Mouse (Mus musculus) urinary bladder, postnatal 25 days (tissue): ENCODE data around the gene Cnot1.
A peak's percentile ranks its signal among the peaks of the same experiment; 100 is the strongest.

ENCODE experiments used
- DNase-seq: peaks from one replicate; pipeline ENCODE4 v3.0.0; 2022; ENCODE audit warnings: low spot score

Gene Cnot1

GRCm38 (mm10) chr8:95727625-95728024, 79.6 kb downstream of the Cnot1 start:
- DNase-seq: no peak

GRCm38 (mm10) chr8:95716546-95717335, 90.5 kb downstream of the Cnot1 start:
- DNase-seq: no peak

- peak; percentile 75 for DNase-seq
These were observed 91.4 kb downstream of the Cnot1 start, which contains the start of gene Setd6 for GRCm38 (mm10) chr8:95715676-95716531. Setd6 (plus strand) TSS chr8:95715881.

GRCm38 (mm10) chr8:95714837-95715413, 92.3 kb downstream of the Cnot1 start:
- DNase-seq: no peak

- no peak for DNase-seq
These were observed 92.9 kb downstream of the Cnot1 start for GRCm38 (mm10) chr8:95714367-95714766.

GRCm38 (mm10) chr8:95713100-95714010, 93.9 kb downstream of the Cnot1 start:
- DNase-seq: peak; percentile 64

- DNase-seq: no peak
These were observed 94.9 kb downstream of the Cnot1 start for GRCm38 (mm10) chr8:95712395-95712794.

- DNase-seq: no peak
These were observed 96.2 kb downstream of the Cnot1 start for GRCm38 (mm10) chr8:95711029-95711428.

- no peak for DNase-seq
These were observed 97.7 kb downstream of the Cnot1 start for GRCm38 (mm10) chr8:95709579-95709978.

- no peak for DNase-seq
These were observed 102.7 kb downstream of the Cnot1 start for GRCm38 (mm10) chr8:95704538-95704937.

GRCm38 (mm10) chr8:95703461-95704260, 103.6 kb downstream of the Cnot1 start:
- DNase-seq: no peak

GRCm38 (mm10) chr8:95702480-95703446, 104.5 kb downstream of the Cnot1 start:
- DNase-seq: peak; percentile 64

- no peak for DNase-seq
These were observed 105.5 kb downstream of the Cnot1 start for GRCm38 (mm10) chr8:95701809-95702208.

GRCm38 (mm10) chr8:95700282-95700681, 107.0 kb downstream of the Cnot1 start:
- DNase-seq: no peak

GRCm38 (mm10) chr8:95698179-95698578, 109.1 kb downstream of the Cnot1 start:
- no peak for DNase-seq

- DNase-seq: peak; percentile 81
These were observed 110.1 kb downstream of the Cnot1 start for GRCm38 (mm10) chr8:95697128-95697527.

- DNase-seq: no peak
These were observed 110.6 kb downstream of the Cnot1 start for GRCm38 (mm10) chr8:95696661-95697060.

GRCm38 (mm10) chr8:95694631-95695030, 112.6 kb downstream of the Cnot1 start:
- no peak for DNase-seq

- DNase-seq: no peak
These were observed 116.2 kb downstream of the Cnot1 start for GRCm38 (mm10) chr8:95690929-95691541.
